Mouse (Mus musculus): ENCODE results near the gene Tatdn3. TPM values are rescaled to one million over a fixed set of nuclear protein-coding genes. Genes with fewer than 3 reads are reported as not detected.

Tatdn3 gene
- polyA plus RNA-seq, 1 experiment: 10.7 TPM

- no peak for TF ChIP-seq USF1 (IDR thresholded peaks at IDR 0.05; ENCODE audit: low read depth)
- TF ChIP-seq SRF (IDR thresholded peaks at IDR 0.05; ENCODE audit: control insufficient read depth, insufficient read length, low read depth): no peak
- TF ChIP-seq MAX (IDR thresholded peaks at IDR 0.05; ENCODE audit: low read depth): no peak
- TF ChIP-seq REST (IDR thresholded peaks at IDR 0.05; ENCODE audit: insufficient read depth, insufficient read length): no peak
- TF ChIP-seq TCF3 (IDR thresholded peaks at IDR 0.05; ENCODE audit: insufficient read length, low read depth): no peak
- no peak for TF ChIP-seq MYOD1 (IDR thresholded peaks at IDR 0.05; ENCODE audit: control insufficient read depth in 1 of 3, insufficient read length in 2 of 3, low read depth in 2 of 3)
- TF ChIP-seq TCF12 (IDR thresholded peaks at IDR 0.05; ENCODE audit: insufficient read depth, poor library complexity, severe bottlenecking): no peak
- TF ChIP-seq E2F4 (IDR thresholded peaks at IDR 0.05; ENCODE audit: insufficient read depth): no peak
- TF ChIP-seq POLR2A (IDR thresholded peaks at IDR 0.05; ENCODE audit: insufficient read length, low read depth): no peak
- no peak for TF ChIP-seq MYOG (IDR thresholded peaks at IDR 0.05; ENCODE audit: control insufficient read depth in 1 of 3, insufficient read depth in 1 of 3, insufficient read length in 2 of 3, low read depth in 2 of 3)
- no peak for TF ChIP-seq POLR2AphosphoS2 (IDR thresholded peaks at IDR 0.05; ENCODE audit: insufficient read length, low read depth)
- TF ChIP-seq CEBPB (IDR thresholded peaks at IDR 0.05; ENCODE audit: insufficient read depth, poor library complexity, severe bottlenecking): no peak
- no peak overlapping the region for H3K4me2 ChIP-seq (ENCODE audit: low read depth)
- no peak overlapping the region for H3K4me3 ChIP-seq
- no peaks in the 10 kb centered on the region for H3K36me3 ChIP-seq (ENCODE audit: control insufficient read depth, insufficient read depth)
- no peaks in the 10 kb centered on the region for H3K27me3 ChIP-seq (ENCODE audit: control insufficient read depth, insufficient read depth, insufficient read length)
- no peaks in the 10 kb centered on the region for H3K79me2 ChIP-seq (ENCODE audit: control insufficient read depth, insufficient read depth)
- no peak overlapping the region for H3ac ChIP-seq (ENCODE audit: control insufficient read depth, insufficient read length)
Observed at GRCm38 (mm10) chr1:191045264-191045663, 17.5 kb downstream of the Tatdn3 start.

GRCm38 (mm10) chr1:191042688-191043087 lies 20.0 kb downstream of the Tatdn3 start:
- Histone ChIP-seq H3K4me2 (ENCODE audit: low read depth) (no peak overlapping the region), H3K36me3 (ENCODE audit: control insufficient read depth, insufficient read depth) (no peaks in the 10 kb centered on the region), H3ac (ENCODE audit: control insufficient read depth, insufficient read length) (no peak overlapping the region), H3K4me3 (no peak overlapping the region), H3K27me3 (ENCODE audit: control insufficient read depth, insufficient read depth, insufficient read length) (no peaks in the 10 kb centered on the region), H3K79me2 (ENCODE audit: control insufficient read depth, insufficient read depth) (no peaks in the 10 kb centered on the region)
- TF ChIP-seq MYOD1 (IDR thresholded peaks at IDR 0.05; ENCODE audit: control insufficient read depth in 1 of 3, insufficient read length in 2 of 3, low read depth in 2 of 3) (no peak), REST (IDR thresholded peaks at IDR 0.05; ENCODE audit: insufficient read depth, insufficient read length) (no peak), TCF12 (IDR thresholded peaks at IDR 0.05; ENCODE audit: insufficient read depth, poor library complexity, severe bottlenecking) (no peak), TCF3 (IDR thresholded peaks at IDR 0.05; ENCODE audit: insufficient read length, low read depth) (no peak), MAX (IDR thresholded peaks at IDR 0.05; ENCODE audit: low read depth) (no peak), POLR2AphosphoS2 (IDR thresholded peaks at IDR 0.05; ENCODE audit: insufficient read length, low read depth) (no peak), E2F4 (IDR thresholded peaks at IDR 0.05; ENCODE audit: insufficient read depth) (no peak), SRF (IDR thresholded peaks at IDR 0.05; ENCODE audit: control insufficient read depth, insufficient read length, low read depth) (no peak), CEBPB (IDR thresholded peaks at IDR 0.05; ENCODE audit: insufficient read depth, poor library complexity, severe bottlenecking) (no peak), MYOG (IDR thresholded peaks at IDR 0.05; ENCODE audit: control insufficient read depth in 1 of 3, insufficient read depth in 1 of 3, insufficient read length in 2 of 3, low read depth in 2 of 3) (no peak), POLR2A (IDR thresholded peaks at IDR 0.05; ENCODE audit: insufficient read length, low read depth) (no peak), USF1 (IDR thresholded peaks at IDR 0.05; ENCODE audit: low read depth) (no peak)

- no peak overlapping the region for H3K4me2 ChIP-seq (ENCODE audit: low read depth)
- H3K79me2 ChIP-seq (ENCODE audit: control insufficient read depth, insufficient read depth): no peaks in the 10 kb centered on the region
- no peak overlapping the region for H3K4me3 ChIP-seq
- H3ac ChIP-seq (ENCODE audit: control insufficient read depth, insufficient read length): no peak overlapping the region
- no peaks in the 10 kb centered on the region for H3K27me3 ChIP-seq (ENCODE audit: control insufficient read depth, insufficient read depth, insufficient read length)
- TF ChIP-seq POLR2AphosphoS2 (IDR thresholded peaks at IDR 0.05; ENCODE audit: insufficient read length, low read depth) (no peak), SRF (IDR thresholded peaks at IDR 0.05; ENCODE audit: control insufficient read depth, insufficient read length, low read depth) (no peak), REST (IDR thresholded peaks at IDR 0.05; ENCODE audit: insufficient read depth, insufficient read length) (no peak), MAX (IDR thresholded peaks at IDR 0.05; ENCODE audit: low read depth) (no peak), MYOD1 (IDR thresholded peaks at IDR 0.05; ENCODE audit: control insufficient read depth in 1 of 3, insufficient read length in 2 of 3, low read depth in 2 of 3) (no peak), E2F4 (IDR thresholded peaks at IDR 0.05; ENCODE audit: insufficient read depth) (no peak)
- no peaks in the 10 kb centered on the region for H3K36me3 ChIP-seq (ENCODE audit: control insufficient read depth, insufficient read depth)
Observed at GRCm38 (mm10) chr1:191042106-191042505, 20.6 kb downstream of the Tatdn3 start.

- no peak overlapping the region for H3K4me2 ChIP-seq (ENCODE audit: low read depth)
- no peak for TF ChIP-seq TCF12 (IDR thresholded peaks at IDR 0.05; ENCODE audit: insufficient read depth, poor library complexity, severe bottlenecking)
- no peaks in the 10 kb centered on the region for H3K79me2 ChIP-seq (ENCODE audit: control insufficient read depth, insufficient read depth)
- no peak overlapping the region for H3ac ChIP-seq (ENCODE audit: control insufficient read depth, insufficient read length)
- H3K4me3 ChIP-seq: no peak overlapping the region
- no peaks in the 10 kb centered on the region for H3K36me3 ChIP-seq (ENCODE audit: control insufficient read depth, insufficient read depth)
- H3K27me3 ChIP-seq (ENCODE audit: control insufficient read depth, insufficient read depth, insufficient read length): no peaks in the 10 kb centered on the region
Observed at GRCm38 (mm10) chr1:191041352-191041751, 21.4 kb downstream of the Tatdn3 start.

GRCm38 (mm10) chr1:191037999-191038398 lies 24.7 kb downstream of the Tatdn3 start:
- Histone ChIP-seq H3ac (ENCODE audit: control insufficient read depth, insufficient read length) (no peak overlapping the region), H3K36me3 (ENCODE audit: control insufficient read depth, insufficient read depth) (no peaks in the 10 kb centered on the region), H3K79me2 (ENCODE audit: control insufficient read depth, insufficient read depth) (no peaks in the 10 kb centered on the region), H3K27me3 (ENCODE audit: control insufficient read depth, insufficient read depth, insufficient read length) (no peaks in the 10 kb centered on the region), H3K4me2 (ENCODE audit: low read depth) (no peak overlapping the region), H3K4me3 (no peak overlapping the region)
- TF ChIP-seq E2F4 (IDR thresholded peaks at IDR 0.05; ENCODE audit: insufficient read depth) (no peak), POLR2A (IDR thresholded peaks at IDR 0.05; ENCODE audit: insufficient read length, low read depth) (no peak), MAX (IDR thresholded peaks at IDR 0.05; ENCODE audit: low read depth) (no peak), MYOD1 (IDR thresholded peaks at IDR 0.05; ENCODE audit: control insufficient read depth in 1 of 3, insufficient read length in 2 of 3, low read depth in 2 of 3) (no peak), USF1 (IDR thresholded peaks at IDR 0.05; ENCODE audit: low read depth) (no peak), CEBPB (IDR thresholded peaks at IDR 0.05; ENCODE audit: insufficient read depth, poor library complexity, severe bottlenecking) (no peak), POLR2AphosphoS2 (IDR thresholded peaks at IDR 0.05; ENCODE audit: insufficient read length, low read depth) (no peak), SRF (IDR thresholded peaks at IDR 0.05; ENCODE audit: control insufficient read depth, insufficient read length, low read depth) (no peak), REST (IDR thresholded peaks at IDR 0.05; ENCODE audit: insufficient read depth, insufficient read length) (no peak)
